In the genomic region with DNA sequence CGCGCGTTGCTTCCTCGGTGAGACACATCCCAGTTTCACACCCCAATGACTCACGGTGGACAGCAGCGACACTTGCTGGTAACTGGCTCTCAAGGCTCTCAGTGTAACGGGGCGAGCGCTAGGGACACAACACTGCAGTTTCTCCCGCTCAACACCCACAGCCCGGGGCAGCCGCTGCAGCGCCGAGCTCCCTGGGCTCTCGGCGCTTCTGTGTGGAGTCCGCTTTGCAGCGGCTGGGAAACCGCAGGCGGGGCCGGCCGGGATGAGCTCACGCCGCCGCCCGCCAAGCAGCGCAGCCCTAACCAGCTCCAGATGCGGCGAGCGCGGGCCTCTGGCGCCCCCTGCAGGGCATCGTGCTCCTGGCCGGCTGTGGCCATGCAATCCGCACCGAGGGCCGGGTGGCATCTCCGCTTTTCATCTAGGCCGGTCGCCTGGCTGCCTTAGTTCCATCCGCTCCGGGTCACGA, we compare ENCODE assay signal across 8 mouse cellular contexts. TPM values are rescaled to one million over a fixed set of nuclear protein-coding genes. Genes with fewer than 3 reads are reported as not detected.
DNase-seq lines count a peak whose midpoint lies in the region; ATAC-seq lines count a peak whose summit lies in the region.

No protein-coding gene starts in this region.

- peak; percentile 87 for DNase-seq in adipocyte (ENCODE audit: low spot score)
- DNase-seq in embryo, embryonic 10 days (ENCODE audit: low spot score) = peak; percentile 94
- peak; percentile 96 for DNase-seq in gastrocnemius, postnatal 14 days
- peak; percentile 90 to 96 for DNase-seq in left cerebral cortex, postnatal 10 days (ENCODE audit: extremely low spot score in 1 of 2, low spot score in 2 of 2)
- peak; percentile 91 for DNase-seq in right cerebral cortex, postnatal 25 days
- peak; percentile 91 to 96 for DNase-seq in urinary bladder, postnatal 4 days (ENCODE audit: low spot score in 2 of 2)

- intact Hi-C loops in gastrocnemius, postnatal 14 days (cut with DNase I; ENCODE audit: low total_unique reads) = loop anchor here (5.0 to 10.0 kb wide), 2 partner anchors 64 to 146 kb away; no protein-coding TSS in a partner anchor
- intact Hi-C loops in left cerebral cortex, postnatal 10 days (cut with DNase I) = loop anchor here (1.0 to 5.0 kb wide), 2 partner anchors 64 to 369 kb away; no protein-coding TSS in a partner anchor

- ATAC-seq in inflammation-experienced regulatory T-cells, adult 6 months = peak; percentile 82
- ATAC-seq in megakaryocyte-erythroid progenitor cell, adult 5-6 weeks (replicated peaks; ENCODE audit: low FRiP score, low TSS enrichment, poor library complexity, severe bottlenecking) = peak; percentile 88

RNA-seq across cellular contexts. Expression of a gene that starts 16.7 kb away (rescaled TPM):
- total RNA-seq in gastrocnemius, postnatal 14 days (2021) = not detected
- not detected for polyA plus RNA-seq in inflammation-experienced regulatory T-cells, adult 6 months (2017; shearing (Covaris generic))
- not detected for total RNA-seq in left cerebral cortex, postnatal 10 days (2021)
- total RNA-seq in megakaryocyte-erythroid progenitor cell, adult 5-6 weeks (2014; fragmentation: Nextera tagmentation) = not detected in 2 replicates
- total RNA-seq in megakaryocyte-erythroid progenitor cell, adult 5-6 weeks (2017) = not detected in 2 replicates

RNA-seq across cellular contexts. Expression of a gene that starts 32.5 kb away (rescaled TPM):
- not detected for total RNA-seq in gastrocnemius, postnatal 14 days (2021)
- not detected for polyA plus RNA-seq in inflammation-experienced regulatory T-cells, adult 6 months (2017; shearing (Covaris generic))
- not detected for total RNA-seq in left cerebral cortex, postnatal 10 days (2021)
- not detected in 2 replicates for total RNA-seq in megakaryocyte-erythroid progenitor cell, adult 5-6 weeks (2014; fragmentation: Nextera tagmentation)
- not detected in 2 replicates for total RNA-seq in megakaryocyte-erythroid progenitor cell, adult 5-6 weeks (2017)

RNA-seq across cellular contexts. Expression of a gene that starts 34.3 kb away (rescaled TPM):
- 1 to 10 TPM; 2.7 to 4.3 TPM for total RNA-seq in gastrocnemius, postnatal 14 days (2021)
- not detected for polyA plus RNA-seq in inflammation-experienced regulatory T-cells, adult 6 months (2017; shearing (Covaris generic))
- total RNA-seq in left cerebral cortex, postnatal 10 days (2021) = 1 to 10 TPM; 9.1 to 9.3 TPM
- not detected in 2 replicates for total RNA-seq in megakaryocyte-erythroid progenitor cell, adult 5-6 weeks (2014; fragmentation: Nextera tagmentation)
- not detected in 2 replicates for total RNA-seq in megakaryocyte-erythroid progenitor cell, adult 5-6 weeks (2017)

RNA-seq across cellular contexts. Expression of a gene that starts 39.6 kb away (rescaled TPM):
- total RNA-seq in gastrocnemius, postnatal 14 days (2021) = 100 to 1,000 TPM; 358 to 691 TPM
- not detected for polyA plus RNA-seq in inflammation-experienced regulatory T-cells, adult 6 months (2017; shearing (Covaris generic))
- under 1 TPM; 0.39 to 0.56 TPM for total RNA-seq in left cerebral cortex, postnatal 10 days (2021)
- not detected in 2 replicates for total RNA-seq in megakaryocyte-erythroid progenitor cell, adult 5-6 weeks (2014; fragmentation: Nextera tagmentation)
- not detected in 2 replicates for total RNA-seq in megakaryocyte-erythroid progenitor cell, adult 5-6 weeks (2017)

RNA-seq across cellular contexts. Expression of a gene that starts 45.2 kb away (rescaled TPM):
- total RNA-seq in gastrocnemius, postnatal 14 days (2021) = not detected
- polyA plus RNA-seq in inflammation-experienced regulatory T-cells, adult 6 months (2017; shearing (Covaris generic)) = not detected
- under 1 TPM; 0.14 to 0.28 TPM for total RNA-seq in left cerebral cortex, postnatal 10 days (2021)
- not detected in 2 replicates for total RNA-seq in megakaryocyte-erythroid progenitor cell, adult 5-6 weeks (2014; fragmentation: Nextera tagmentation)
- total RNA-seq in megakaryocyte-erythroid progenitor cell, adult 5-6 weeks (2017) = not detected in 2 replicates

Comparison
In these comparisons a context has a peak if more than half of its experiments do, and no peak if none do; other contexts are left out.
1. Peak in every context shown above with its lines: DNase-seq and ATAC-seq.